Mouse (Mus musculus): ENCODE measurements at regions not wholly inside any gene's neighbourhood (a gene's known extent, or its start where the extent isn't known, plus 50 kb on each side); places are given as distances from the start of the nearest gene placed in this dataset.

DNA sequence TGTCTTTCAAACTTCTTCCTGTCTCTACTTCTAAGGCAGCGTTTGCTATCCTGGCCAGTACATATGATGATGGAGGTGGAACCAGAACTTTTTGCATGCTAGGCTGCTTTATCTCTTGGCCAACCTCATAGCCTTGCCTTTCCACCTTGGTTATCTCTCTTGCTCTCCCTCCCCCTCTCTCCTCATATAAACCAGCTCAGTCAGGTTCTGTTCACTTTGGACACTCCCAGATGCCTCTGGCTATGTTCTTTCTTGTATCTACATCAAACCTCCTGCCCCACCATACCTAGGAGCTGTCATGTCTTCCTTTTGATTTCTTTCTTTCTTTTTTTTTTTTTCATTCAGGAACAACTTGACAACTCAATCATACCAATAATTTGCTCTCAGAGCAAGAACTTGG, 98.0 kb upstream of the Plcb4 start:
- TF ChIP-seq CTCF (IDR thresholded peaks at IDR 0.05; ENCODE audit: low read depth) (no peak), EP300 (optimal IDR thresholded peaks at IDR 0.05) (no peak)

Measured in stomach, postnatal 0 days (tissue).